Mouse (Mus musculus): ENCODE data around the gene Lrrc29. TPM values are rescaled to one million over a fixed set of nuclear protein-coding genes. Genes with fewer than 3 reads are reported as not detected.

Gene Lrrc29
- total RNA-seq, 2 experiments from 2014 or later, result 0.59 to 0.60 TPM

DNA sequence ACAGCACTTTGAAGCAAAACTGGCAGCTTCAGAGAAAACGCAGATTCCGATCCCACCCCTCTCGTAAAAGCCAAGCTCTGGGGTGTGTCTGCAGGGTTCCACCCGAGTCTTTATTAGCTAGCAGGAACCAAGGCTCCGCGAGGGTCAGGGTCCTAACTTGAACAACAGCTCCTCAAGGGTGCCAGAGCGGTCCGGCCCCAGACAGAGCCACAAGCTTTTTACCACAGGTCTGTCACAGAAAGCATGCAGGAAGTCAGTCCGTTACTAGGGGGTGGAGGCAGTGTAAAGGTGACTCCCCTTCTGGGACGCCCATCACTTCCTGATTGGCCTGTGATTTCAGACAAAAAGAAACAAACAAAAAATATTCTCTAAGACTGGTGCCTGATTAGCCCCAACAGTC, 61.0 kb downstream of the Lrrc29 start:
- peak in 1 of 2 experiments; percentile 48 for DNase-seq

DNA sequence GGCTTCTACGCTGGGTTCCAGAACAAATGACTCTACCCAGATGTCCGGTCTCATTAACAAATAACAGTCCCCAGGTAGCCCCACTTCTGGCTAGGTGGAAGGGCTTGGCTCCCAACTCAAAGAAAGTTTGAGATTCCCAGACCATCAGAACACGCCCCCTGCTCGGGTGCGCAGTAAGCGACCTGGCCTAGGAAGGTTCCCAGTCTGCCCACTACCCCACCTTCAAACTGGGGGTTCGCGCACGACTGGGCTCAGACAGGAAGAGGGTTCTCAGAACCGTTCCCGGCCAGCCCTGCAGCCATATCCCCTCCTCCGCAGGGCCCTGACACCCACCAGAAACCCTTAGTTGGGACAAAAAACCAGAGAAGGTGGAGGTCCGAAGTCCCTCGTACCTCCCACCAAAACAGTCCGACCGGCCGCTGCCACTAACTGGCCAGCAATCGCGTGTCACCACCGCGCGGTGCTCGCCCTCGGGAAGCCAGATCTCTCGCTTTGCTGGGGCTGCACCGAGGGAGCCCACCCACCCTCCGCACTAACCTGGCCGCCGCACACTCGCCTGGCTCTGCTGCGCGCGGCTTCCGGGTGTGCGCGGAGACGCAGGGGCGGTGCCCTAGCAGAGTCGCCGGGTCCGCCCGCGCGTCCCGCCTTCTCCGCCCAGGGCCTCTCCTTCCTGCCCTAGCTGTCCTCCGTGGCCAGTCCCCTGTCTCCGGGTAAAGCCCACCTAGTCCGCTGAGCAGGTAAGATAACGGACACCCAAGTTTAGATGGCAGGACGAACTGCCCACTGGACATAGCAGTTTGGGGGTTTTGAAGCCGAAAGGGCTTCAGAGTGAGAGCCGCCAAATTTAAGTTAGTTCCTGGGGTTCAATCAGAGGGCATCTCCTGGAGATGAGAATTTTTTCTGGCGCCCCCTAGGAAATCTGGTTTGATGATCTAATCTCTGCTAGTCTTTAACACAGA, 61.8 kb downstream of the Lrrc29 start, which contains the start of the genes Tradd and Fbxl8:
TSS of gene Tradd (minus strand) at position 586 of the 959 bp plus-strand sequence.
TSS of gene Fbxl8 (plus strand) at position 625 of the 959 bp plus-strand sequence.
- DNase-seq, result peak; percentile 85 to 89

DNA sequence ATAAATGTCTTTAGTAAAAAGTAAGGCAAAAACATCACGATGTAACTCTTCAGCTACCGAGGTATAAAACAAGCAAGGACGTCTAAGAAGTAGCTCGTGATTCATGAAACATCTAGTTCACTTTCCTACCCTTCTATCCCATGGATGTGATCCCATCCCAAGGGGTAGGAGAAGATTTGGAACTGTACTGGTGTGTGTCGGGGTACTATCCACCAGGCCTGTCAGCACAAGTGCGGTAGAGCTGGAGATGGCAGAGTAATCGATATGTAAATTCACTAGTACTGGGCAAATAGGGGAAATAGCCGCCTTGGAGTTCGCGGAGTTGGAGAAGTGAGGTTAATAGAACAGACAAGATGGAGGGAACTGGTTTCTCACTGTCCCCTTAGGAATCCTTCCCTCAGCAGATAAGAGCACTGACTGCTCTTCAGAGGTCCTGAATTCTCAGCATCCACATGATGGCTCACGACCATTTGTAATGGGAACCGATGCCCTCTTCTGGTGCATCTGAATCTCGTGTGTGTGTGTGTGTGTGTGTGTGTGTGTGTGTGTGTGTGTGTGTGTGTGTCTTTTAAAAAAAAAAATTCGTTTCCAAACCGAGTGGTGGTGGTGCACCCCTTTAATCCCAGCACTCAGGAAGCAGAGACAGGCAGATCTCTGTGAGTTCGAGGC, 62.7 kb downstream of the Lrrc29 start:
- DNase-seq, result no peak

Small RNA genes lying within 50 kb of the gene (microRNA-seq; reads per million reads assigned to microRNA genes)
- 0 reads per million in 2 experiments for gene Gm27320
- gene Mir328, result 2,157 to 3,272 reads per million in 2 experiments

Other genes starting within 250 kb of the Lrrc29 start
- not detected for gene Ces3b, start 242.5 kb downstream of the Lrrc29 start, total RNA-seq (2021)
- not detected for gene Ces4a, start 194.5 kb downstream of the Lrrc29 start, total RNA-seq (2021)
- gene Cbfb, start 155.6 kb downstream of the Lrrc29 start, total RNA-seq (2021), result 10 to 100 TPM; 19.6 to 21.7 TPM
- 10 to 100 TPM; 18.1 to 19.4 TPM for gene D230025D16Rik, start 101.1 kb downstream of the Lrrc29 start, total RNA-seq (2021)
- gene B3gnt9, start 71.1 kb downstream of the Lrrc29 start, total RNA-seq (2021), result 1 to 10 TPM; 3.3 TPM
- gene Tradd, start 61.7 kb downstream of the Lrrc29 start, total RNA-seq (2021), result 1 to 10 TPM; 4.9 to 5.8 TPM
- 1 to 10 TPM; 2.9 to 3.0 TPM for gene Fbxl8, start 61.6 kb downstream of the Lrrc29 start, total RNA-seq (2021)
- gene Hsf4, start 56.5 kb downstream of the Lrrc29 start, total RNA-seq (2021), result 1 to 10 TPM; 4.6 to 4.7 TPM
- gene Nol3, start 50.1 kb downstream of the Lrrc29 start, total RNA-seq (2021), result 10 to 100 TPM; 22.1 to 25.7 TPM
- gene 4931428F04Rik, start 36.4 kb downstream of the Lrrc29 start, total RNA-seq (2021), result 1 to 10 TPM; 1.1 to 1.6 TPM
- 1 to 10 TPM; 2.9 to 3.0 TPM for gene Exoc3l, start 30.2 kb downstream of the Lrrc29 start, total RNA-seq (2021)
- 10 to 100 TPM; 21.6 TPM for gene E2f4, start 28.6 kb downstream of the Lrrc29 start, total RNA-seq (2021)
- gene Elmo3, start 20.7 kb downstream of the Lrrc29 start, total RNA-seq (2021), result 1 to 10 TPM in 1 of 2 experiments, under 1 TPM in 1; 0.60 to 1.6 TPM
- 10 to 100 TPM; 24.3 to 26.6 TPM for gene Tmem208, start 76 bp upstream of the Lrrc29 start, total RNA-seq (2021)
- 1 to 10 TPM; 4.5 to 5.2 TPM for gene Fhod1, start 21.7 kb upstream of the Lrrc29 start, total RNA-seq (2021)
- under 1 TPM; 0.37 to 0.39 TPM for gene Slc9a5, start 22.6 kb upstream of the Lrrc29 start, total RNA-seq (2021)
- not detected for gene Plekhg4, start 47.0 kb upstream of the Lrrc29 start, total RNA-seq (2021)
- gene Kctd19, start 87.2 kb upstream of the Lrrc29 start, total RNA-seq (2021), result not detected
- gene Lrrc36, start 87.3 kb upstream of the Lrrc29 start, total RNA-seq (2021), result under 1 TPM; 0.27 to 0.64 TPM
- 10 to 100 TPM; 38.0 to 41.4 TPM for gene Tppp3, start 145.2 kb upstream of the Lrrc29 start, total RNA-seq (2021)
- 10 to 100 TPM; 12.5 to 14.2 TPM for gene Zdhhc1, start 170.6 kb upstream of the Lrrc29 start, total RNA-seq (2021)
- gene Hsd11b2, start 192.5 kb upstream of the Lrrc29 start, total RNA-seq (2021), result under 1 TPM; 0.21 to 0.22 TPM
- gene Atp6v0d1, start 239.8 kb upstream of the Lrrc29 start, total RNA-seq (2021), result 10 to 100 TPM; 50.4 to 53.2 TPM